Mouse (Mus musculus): ENCODE measurements around the gene Bicdl2.

The Bicdl2 gene

GRCm38 (mm10) chr17:23674271-23674952, 14.1 kb downstream of the Bicdl2 start:
- no peak for DNase-seq (ENCODE audit: low read depth)

- DNase-seq (ENCODE audit: low read depth), result no peak
Observed at GRCm38 (mm10) chr17:23675127-23675526, 14.8 kb downstream of the Bicdl2 start.

GRCm38 (mm10) chr17:23675564-23676281, 15.4 kb downstream of the Bicdl2 start:
- DNase-seq (ENCODE audit: low read depth), result no peak

- DNase-seq (ENCODE audit: low read depth), result no peak
Observed at GRCm38 (mm10) chr17:23676473-23677031, 16.2 kb downstream of the Bicdl2 start.

GRCm38 (mm10) chr17:23677236-23677679, 17.0 kb downstream of the Bicdl2 start, which contains the start of gene Tnfrsf12a:
Gene Tnfrsf12a, minus strand, starts transcription at chr17:23677468.
- peak; percentile 67 for DNase-seq (ENCODE audit: low read depth)

GRCm38 (mm10) chr17:23679127-23679835, 19.0 kb downstream of the Bicdl2 start, which contains the start of gene Cldn6:
Gene Cldn6, plus strand, starts transcription at chr17:23679249.
- no peak for DNase-seq (ENCODE audit: low read depth)

GRCm38 (mm10) chr17:23680336-23680735, 20.0 kb downstream of the Bicdl2 start:
- DNase-seq (ENCODE audit: low read depth), result no peak

- no peak for DNase-seq (ENCODE audit: low read depth)
Observed at GRCm38 (mm10) chr17:23681086-23681485, 20.8 kb downstream of the Bicdl2 start.

- DNase-seq (ENCODE audit: low read depth), result no peak
Observed at GRCm38 (mm10) chr17:23682092-23682491, 21.8 kb downstream of the Bicdl2 start.

GRCm38 (mm10) chr17:23682530-23682929, 22.2 kb downstream of the Bicdl2 start:
- DNase-seq (ENCODE audit: low read depth), result no peak

GRCm38 (mm10) chr17:23683226-23683625, 22.9 kb downstream of the Bicdl2 start:
- DNase-seq (ENCODE audit: low read depth), result no peak

- no peak for DNase-seq (ENCODE audit: low read depth)
Observed at GRCm38 (mm10) chr17:23683856-23684672, 23.8 kb downstream of the Bicdl2 start, which contains the start of gene Cldn9. Gene Cldn9, minus strand, starts transcription at chr17:23684026.

- DNase-seq (ENCODE audit: low read depth), result no peak
Observed at GRCm38 (mm10) chr17:23694491-23694890, 34.2 kb downstream of the Bicdl2 start.

- no peak for DNase-seq (ENCODE audit: low read depth)
Observed at GRCm38 (mm10) chr17:23695801-23696200, 35.5 kb downstream of the Bicdl2 start.

- DNase-seq (ENCODE audit: low read depth), result no peak
Observed at GRCm38 (mm10) chr17:23699131-23700077, 39.1 kb downstream of the Bicdl2 start.

- peak; percentile 83 for DNase-seq (ENCODE audit: low read depth)
Observed at GRCm38 (mm10) chr17:23700079-23700478, 39.8 kb downstream of the Bicdl2 start.

- no peak for DNase-seq (ENCODE audit: low read depth)
Observed at GRCm38 (mm10) chr17:23703301-23703700, 43.0 kb downstream of the Bicdl2 start.

- DNase-seq (ENCODE audit: low read depth), result no peak
Observed at GRCm38 (mm10) chr17:23704741-23705140, 44.4 kb downstream of the Bicdl2 start.

GRCm38 (mm10) chr17:23705525-23706104, 45.3 kb downstream of the Bicdl2 start:
- no peak for DNase-seq (ENCODE audit: low read depth)

GRCm38 (mm10) chr17:23706212-23706611, 45.9 kb downstream of the Bicdl2 start:
- DNase-seq (ENCODE audit: low read depth), result peak; percentile 44

All from c-Kit-positive CD71-positive TER-119-negative erythroid progenitor cells, embryonic 14.5 days (primary cell).